ENCODE assay signal across 17 mouse cellular contexts in the genomic region with DNA sequence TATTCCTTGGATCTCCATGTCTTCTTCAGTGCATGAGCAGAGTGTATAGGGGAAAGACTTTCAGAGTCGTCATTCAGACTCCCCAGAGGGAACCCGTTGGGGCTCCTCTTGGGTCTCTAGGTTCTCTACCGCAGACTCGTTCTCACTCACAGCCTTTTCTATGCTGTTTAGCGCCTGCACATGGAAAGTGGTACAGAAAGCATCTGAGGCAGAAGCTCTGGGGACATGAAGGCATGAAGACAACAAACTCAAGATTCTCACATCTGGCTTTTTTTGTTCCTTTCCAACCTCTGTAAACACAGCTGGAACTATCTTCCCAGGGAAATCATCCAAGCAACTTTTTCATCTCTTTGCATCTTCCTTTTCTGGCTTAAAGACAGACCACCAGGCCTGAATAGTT.
"Had no signal": no experiment of that assay in that cellular context is flagged by ENCODE, and none has a peak within 500 bp of the region (broad histone marks: within the 10 kb centered on the region; RNA-seq: fewer than 3 reads in every experiment).

No protein-coding gene starts in this region.

- DNase-seq: liver, postnatal 0 days; lung, adult 2 months; lung, postnatal 14 days; lung, postnatal 36 days; right cerebral cortex, postnatal 14 days; spleen, adult 18-20 months; thymus, adult 18-20 months; thymus, postnatal 14 days; thymus, postnatal 36 days had no signal

- H3K27ac ChIP-seq: lung, embryonic 15.5 days; macrophage; midbrain, embryonic 13.5 days; midbrain, embryonic 15.5 days; neural tube, embryonic 12.5 days had no signal

- H3K4me2 ChIP-seq: lung, embryonic 15.5 days; midbrain, embryonic 11.5 days; midbrain, embryonic 13.5 days; midbrain, embryonic 15.5 days; neural tube, embryonic 12.5 days had no signal

- H3K4me3 ChIP-seq: lung, embryonic 15.5 days; megakaryocyte, embryonic 14.5 days; midbrain, embryonic 13.5 days; midbrain, embryonic 15.5 days; neural tube, embryonic 12.5 days had no signal

- H3K27me3 ChIP-seq: lung, embryonic 15.5 days; midbrain, embryonic 13.5 days; midbrain, embryonic 15.5 days; neural tube, embryonic 12.5 days had no signal

- ATAC-seq: liver, postnatal 0 days; lung, postnatal 0 days; midbrain, embryonic 13.5 days; midbrain, embryonic 15.5 days had no signal

- H3K9ac ChIP-seq: liver, postnatal 0 days; lung, embryonic 15.5 days; midbrain, embryonic 13.5 days; midbrain, embryonic 15.5 days; neural tube, embryonic 12.5 days had no signal

- H3K9me3 ChIP-seq: lung, embryonic 15.5 days; megakaryocyte, embryonic 14.5 days; midbrain, embryonic 13.5 days; midbrain, embryonic 15.5 days; neural tube, embryonic 12.5 days had no signal

- H3K36me3 ChIP-seq: lung, embryonic 15.5 days; midbrain, embryonic 13.5 days; midbrain, embryonic 15.5 days; neural tube, embryonic 12.5 days had no signal

- H3K4me1 ChIP-seq: lung, embryonic 15.5 days; megakaryocyte, embryonic 14.5 days; midbrain, embryonic 13.5 days; midbrain, embryonic 15.5 days; neural tube, embryonic 12.5 days had no signal
